Mouse (Mus musculus) testis, postnatal 14 days (tissue): ENCODE measurements at regions not wholly inside any gene's neighbourhood (a gene's known extent, or its start where the extent isn't known, plus 50 kb on each side); places are given as distances from the start of the nearest gene placed in this dataset.
A peak's percentile ranks its signal among the peaks of the same experiment; 100 is the strongest.

Experiments used
- DNase-seq: peaks from one replicate; pipeline ENCODE4 v3.0.0; 2021; ENCODE audit warnings: low spot score

- no peak for DNase-seq
Observed at GRCm38 (mm10) chr2:105454353-105454752, 55.2 kb upstream of the Rcn1 start.

- no peak for DNase-seq
Observed at GRCm38 (mm10) chr2:105454836-105455235, 55.7 kb upstream of the Rcn1 start.

- no peak for DNase-seq
Observed at GRCm38 (mm10) chr2:105458643-105459042, 59.5 kb upstream of the Rcn1 start.

- no peak for DNase-seq
Observed at GRCm38 (mm10) chr2:105459512-105459911, 60.4 kb upstream of the Rcn1 start.

- no peak for DNase-seq
Observed at GRCm38 (mm10) chr2:105465630-105466029, 66.5 kb upstream of the Rcn1 start.

GRCm38 (mm10) chr2:105468930-105469329 lies 69.8 kb upstream of the Rcn1 start:
- no peak for DNase-seq

- no peak for DNase-seq
Observed at GRCm38 (mm10) chr2:105476028-105476677, 77.0 kb upstream of the Rcn1 start.

GRCm38 (mm10) chr2:105481990-105482592 lies 83.0 kb upstream of the Rcn1 start:
- DNase-seq, result no peak

- no peak for DNase-seq
Observed at GRCm38 (mm10) chr2:105484496-105484895, 85.4 kb upstream of the Rcn1 start.

- no peak for DNase-seq
Observed at GRCm38 (mm10) chr2:105485286-105485685, 86.2 kb upstream of the Rcn1 start.

- peak; percentile 14 for DNase-seq
Observed at GRCm38 (mm10) chr2:105495796-105496195, 96.7 kb upstream of the Rcn1 start.

GRCm38 (mm10) chr2:105504197-105504596 lies 105.1 kb upstream of the Rcn1 start:
- DNase-seq, result no peak

GRCm38 (mm10) chr2:105505554-105505953 lies 106.4 kb upstream of the Rcn1 start:
- DNase-seq, result no peak

GRCm38 (mm10) chr2:105507160-105507559 lies 108.0 kb upstream of the Rcn1 start:
- no peak for DNase-seq

GRCm38 (mm10) chr2:105510816-105511215 lies 111.7 kb upstream of the Rcn1 start:
- peak; percentile 40 for DNase-seq

GRCm38 (mm10) chr2:105511690-105512089 lies 112.6 kb upstream of the Rcn1 start:
- no peak for DNase-seq

GRCm38 (mm10) chr2:105514226-105514625 lies 115.1 kb upstream of the Rcn1 start:
- DNase-seq, result no peak

- no peak for DNase-seq
Observed at GRCm38 (mm10) chr2:105514881-105515280, 115.8 kb upstream of the Rcn1 start.

- no peak for DNase-seq
Observed at GRCm38 (mm10) chr2:105515326-105515725, 116.2 kb upstream of the Rcn1 start.

GRCm38 (mm10) chr2:105516267-105517133 lies 117.4 kb upstream of the Rcn1 start:
- no peak for DNase-seq

- DNase-seq, result no peak
Observed at GRCm38 (mm10) chr2:105521841-105522240, 122.7 kb upstream of the Rcn1 start.

- no peak for DNase-seq
Observed at GRCm38 (mm10) chr2:105523297-105523802, 124.2 kb upstream of the Rcn1 start.

- DNase-seq, result no peak
Observed at GRCm38 (mm10) chr2:105525111-105525610, 126.0 kb upstream of the Rcn1 start.
